Mouse (Mus musculus) midbrain, embryonic 15.5 days (tissue): ENCODE data around the gene Hmx1. TPM values are rescaled to one million over a fixed set of nuclear protein-coding genes. Genes with fewer than 3 reads are reported as not detected.

Source experiments
- ATAC-seq: fragments of 200-750 bp; cut with Nextera tagmentation; replicated peaks from 2 replicates; pipeline ENCODE4 v1.8.0; 2017; ENCODE audit warnings: moderate TSS enrichment
- H3K27ac ChIP-seq: fragments of 300-500 bp; sonication (generic); 2 replicates; pipeline ENCODE4 v1.5.1; 2015; ENCODE audit warnings: mild to moderate bottlenecking, inconsistent platforms
- H3K27me3 ChIP-seq: fragments of 300-500 bp; sonication (generic); replicated peaks from 2 replicates; pipeline ENCODE4 v1.6.1; 2015; ENCODE audit warnings: inconsistent platforms
- H3K36me3 ChIP-seq: fragments of 300-500 bp; sonication (generic); replicated peaks from 2 replicates; pipeline ENCODE4 v1.6.1; 2015; ENCODE audit warnings: inconsistent platforms
- H3K4me1 ChIP-seq: fragments of 300-500 bp; sonication (generic); 2 replicates; pipeline ENCODE4 v1.6.1; 2015; ENCODE audit warnings: inconsistent platforms
- H3K4me2 ChIP-seq: fragments of 300-500 bp; sonication (generic); 2 replicates; pipeline ENCODE4 v1.6.1; 2015; ENCODE audit warnings: inconsistent platforms, mild to moderate bottlenecking, moderate library complexity
- H3K4me3 ChIP-seq: fragments of 300-500 bp; sonication (generic); 2 replicates; pipeline ENCODE4 v1.5.1; 2015; ENCODE audit warnings: mild to moderate bottlenecking, inconsistent platforms
- H3K9ac ChIP-seq: fragments of 300-500 bp; sonication (generic); 2 replicates; pipeline ENCODE4 v1.6.1; 2015; ENCODE audit warnings: mild to moderate bottlenecking, inconsistent platforms
- H3K9me3 ChIP-seq: fragments of 300-500 bp; sonication (generic); 2 replicates; pipeline ENCODE4 v1.6.1; 2016; ENCODE audit warnings: inconsistent platforms
- WGBS: fragments of 180-500 bp; shearing (Covaris S2); methylation state at CpG from one replicate; pipeline ENCODE4 v1.1.7; 2015; ENCODE audit warnings: mixed read lengths; 5-methylcytosine and 5-hydroxymethylcytosine counted together
- polyA plus RNA-seq: library from polyadenylated mRNA; unstranded; fragments of >200 nt; fragmentation: Nextera tagmentation; extraction: Ambion mirVana; gene quantifications from 2 replicates; pipeline ENCODE4 v1.2.1, GENCODE M21; 2015

The Hmx1 gene
- not detected in 2 replicates for polyA plus RNA-seq

DNA sequence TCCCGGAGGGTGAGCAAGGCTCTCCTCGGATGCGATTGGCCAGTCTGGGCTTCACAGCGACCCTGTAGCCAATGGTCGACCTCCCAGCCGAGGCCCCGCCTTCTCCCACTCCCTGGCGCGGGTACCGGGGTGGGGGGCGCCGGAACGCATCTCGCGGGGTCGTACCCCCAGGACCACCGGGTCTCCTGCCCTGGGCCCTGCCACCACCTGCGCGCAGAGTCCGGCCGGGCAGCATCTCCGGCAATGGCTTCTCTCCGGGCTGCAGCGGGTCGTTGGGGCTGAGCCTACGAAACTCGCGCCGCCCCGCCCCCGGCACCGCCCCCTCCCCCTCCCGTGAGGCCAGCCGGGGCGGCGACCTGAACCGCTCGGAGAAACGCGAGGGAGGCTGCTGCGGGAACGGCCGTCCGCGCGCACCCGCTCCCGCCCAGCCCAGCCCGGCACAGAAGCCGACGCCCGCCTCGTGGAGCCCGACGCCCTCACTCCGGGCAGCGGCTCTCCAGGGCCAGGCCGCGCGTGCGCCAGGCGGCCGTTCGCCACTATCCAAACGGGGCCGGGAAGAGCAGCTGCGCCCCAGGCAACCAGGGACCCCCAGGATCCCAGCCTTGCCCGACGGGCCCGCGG is at the start of gene Hmx1:
Gene Hmx1, plus strand, starts transcription at position 618 of the 621 bp plus-strand sequence.
- no peak within 1 kb of the TSS for H3K27ac ChIP-seq
- peak within 1 kb of the TSS; percentile 38 for H3K4me3 ChIP-seq
- no peak within 1 kb of the TSS for H3K9ac ChIP-seq
- peak within 1 kb of the TSS; percentile 48 for H3K4me2 ChIP-seq
- peaks cover 100% of the 10 kb centered on the region for H3K27me3 ChIP-seq
- no peaks in the 10 kb centered on the region for H3K36me3 ChIP-seq
- peak; percentile 82 for ATAC-seq
- under 1% methylated on average over 60 of the region's 71 CpGs for WGBS
- peaks cover 24% of the 10 kb centered on the region for H3K4me1 ChIP-seq
- no peaks in the 10 kb centered on the region for H3K9me3 ChIP-seq

DNA sequence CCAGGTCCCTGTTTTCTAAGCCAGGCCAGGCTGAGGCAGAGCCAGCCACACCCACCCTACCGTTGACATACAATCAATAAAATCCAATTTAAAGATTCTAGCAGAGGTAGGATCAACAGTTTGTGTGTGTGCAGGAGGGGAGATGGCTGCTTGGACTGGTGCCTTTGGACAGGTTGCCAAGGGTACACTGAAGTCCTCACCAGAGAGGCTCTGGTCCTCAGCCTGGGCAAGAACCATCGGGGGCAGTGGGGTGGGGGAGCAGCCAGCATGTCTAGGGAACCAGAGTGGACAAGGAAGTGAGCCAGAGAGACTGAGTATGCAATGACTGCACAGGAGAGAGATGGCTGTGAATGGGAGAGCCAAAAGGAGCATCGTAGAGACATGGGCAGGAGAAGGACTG is 43.8 kb upstream of the Hmx1 start:
- no peak for ATAC-seq
- Histone ChIP-seq H3K27ac (no peak overlapping the region), H3K36me3 (no peaks in the 10 kb centered on the region), H3K27me3 (0 out of 2 replicates have a peak, but pooled peaks cover 3% of the 10 kb centered on the region), H3K9me3 (no peaks in the 10 kb centered on the region), H3K4me2 (no peak overlapping the region), H3K9ac (no peak overlapping the region), H3K4me3 (no peak overlapping the region), H3K4me1 (no peaks in the 10 kb centered on the region)
- 84% methylated on average over 3 of the region's 3 CpGs for WGBS

- Histone ChIP-seq H3K4me1 (no peaks in the 10 kb centered on the region), H3K9me3 (no peaks in the 10 kb centered on the region), H3K9ac (no peak overlapping the region), H3K4me2 (no peak overlapping the region), H3K27ac (no peak overlapping the region), H3K4me3 (no peak overlapping the region), H3K27me3 (0 out of 2 replicates have a peak, but pooled peaks cover 3% of the 10 kb centered on the region), H3K36me3 (no peaks in the 10 kb centered on the region)
- 0 out of 2 replicates have a peak, but pooled peaks have one; percentile 52 for ATAC-seq
- WGBS = 27% methylated on average over 3 of the region's 3 CpGs
Observed at GRCm38 (mm10) chr5:35348794-35349193, 40.1 kb upstream of the Hmx1 start.

GRCm38 (mm10) chr5:35357544-35358440 is 31.1 kb upstream of the Hmx1 start:
- Histone ChIP-seq H3K4me2 (no peak overlapping the region), H3K36me3 (no peaks in the 10 kb centered on the region), H3K9me3 (no peaks in the 10 kb centered on the region), H3K27me3 (no peaks in the 10 kb centered on the region), H3K9ac (no peak overlapping the region), H3K27ac (no peak overlapping the region), H3K4me1 (no peaks in the 10 kb centered on the region), H3K4me3 (no peak overlapping the region)
- ATAC-seq = no peak
- WGBS = 57% methylated on average over 9 of the region's 9 CpGs

- Histone ChIP-seq H3K9ac (no peak overlapping the region), H3K27ac (no peak overlapping the region), H3K4me3 (no peak overlapping the region), H3K9me3 (no peaks in the 10 kb centered on the region), H3K4me1 (no peaks in the 10 kb centered on the region), H3K36me3 (no peaks in the 10 kb centered on the region), H3K27me3 (peaks cover 7% of the 10 kb centered on the region; the same call in 1 of the 2 replicates), H3K4me2 (no peak overlapping the region)
- WGBS = 44% methylated on average over 8 of the region's 8 CpGs
- peak; percentile 73 for ATAC-seq
Observed at GRCm38 (mm10) chr5:35361570-35362284, 27.2 kb upstream of the Hmx1 start.

- no peaks in the 10 kb centered on the region for H3K36me3 ChIP-seq
- H3K27ac ChIP-seq = no peak overlapping the region
- no peak overlapping the region for H3K4me2 ChIP-seq
- H3K4me1 ChIP-seq = no peaks in the 10 kb centered on the region
- ATAC-seq = no peak
- no peaks in the 10 kb centered on the region for H3K9me3 ChIP-seq
- no peak overlapping the region for H3K9ac ChIP-seq
- 72% methylated on average over 20 of the region's 20 CpGs for WGBS
- peaks cover 7% of the 10 kb centered on the region; the same call in 1 of the 2 replicates for H3K27me3 ChIP-seq
- H3K4me3 ChIP-seq = no peak overlapping the region
Observed at GRCm38 (mm10) chr5:35366241-35367032, 22.5 kb upstream of the Hmx1 start.

- no peaks in the 10 kb centered on the region for H3K4me1 ChIP-seq
- peaks cover 7% of the 10 kb centered on the region; the same call in 1 of the 2 replicates for H3K27me3 ChIP-seq
- H3K4me3 ChIP-seq = no peak overlapping the region
- H3K27ac ChIP-seq = no peak overlapping the region
- WGBS = 73% methylated on average over 6 of the region's 6 CpGs
- no peak overlapping the region for H3K4me2 ChIP-seq
- ATAC-seq = no peak
- H3K9me3 ChIP-seq = no peaks in the 10 kb centered on the region
- no peaks in the 10 kb centered on the region for H3K36me3 ChIP-seq
- H3K9ac ChIP-seq = no peak overlapping the region
Observed at GRCm38 (mm10) chr5:35368916-35369315, 20.0 kb upstream of the Hmx1 start.

GRCm38 (mm10) chr5:35379066-35379465 is 9.8 kb upstream of the Hmx1 start:
- Histone ChIP-seq H3K9me3 (no peaks in the 10 kb centered on the region), H3K4me3 (no peak overlapping the region), H3K27me3 (peaks cover 76% of the 10 kb centered on the region), H3K36me3 (no peaks in the 10 kb centered on the region), H3K4me2 (no peak overlapping the region), H3K9ac (no peak overlapping the region), H3K4me1 (no peaks in the 10 kb centered on the region), H3K27ac (no peak overlapping the region)
- ATAC-seq = no peak
- WGBS = 44% methylated on average over 2 of the region's 2 CpGs

- no peaks in the 10 kb centered on the region for H3K36me3 ChIP-seq
Observed at GRCm38 (mm10) chr5:35379815-35380214, 9.1 kb upstream of the Hmx1 start.

DNA sequence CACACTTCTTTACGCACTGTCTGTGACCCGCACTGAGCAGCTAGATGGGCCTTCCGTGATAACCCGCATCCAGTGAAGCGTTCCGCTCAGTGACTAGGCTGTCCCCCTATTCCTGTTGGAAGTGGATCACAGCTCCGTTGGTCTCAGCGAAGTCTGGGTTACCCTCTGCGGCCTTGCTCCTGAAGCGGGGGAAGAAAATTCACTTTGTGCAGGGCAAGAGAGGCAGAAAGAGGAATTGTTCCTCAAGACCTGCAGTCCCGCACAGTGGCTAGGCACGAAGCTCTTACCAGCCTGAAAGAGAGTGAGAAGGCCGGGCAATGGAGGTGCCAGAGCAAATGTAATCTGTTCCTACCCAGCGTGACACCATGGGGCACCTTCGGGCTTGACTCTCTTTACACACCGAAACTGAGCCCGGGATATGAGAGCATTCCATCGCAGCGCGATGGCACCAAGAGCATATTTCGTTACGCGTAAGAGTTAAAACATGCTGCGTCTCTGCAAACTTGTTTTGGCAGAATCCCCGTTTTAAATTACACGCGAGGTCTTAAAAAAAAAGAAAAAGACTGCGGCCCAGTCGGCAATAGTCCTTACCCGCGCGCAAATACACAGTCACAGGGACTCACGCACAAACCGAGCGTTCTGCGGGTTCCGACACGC is 946 bp upstream of the Hmx1 start:
- Histone ChIP-seq H3K4me3 (peak overlapping the region; percentile 38), H3K4me1 (peaks cover 24% of the 10 kb centered on the region), H3K9me3 (no peaks in the 10 kb centered on the region), H3K27me3 (peaks cover 100% of the 10 kb centered on the region), H3K36me3 (no peaks in the 10 kb centered on the region), H3K9ac (no peak overlapping the region), H3K4me2 (peak overlapping the region; percentile 48), H3K27ac (no peak overlapping the region)
- 1% methylated on average over 38 of the region's 38 CpGs for WGBS
- ATAC-seq = no peak

More at GRCm38 (mm10) chr5:35379815-35380214, 9.1 kb upstream of the Hmx1 start:
- Histone ChIP-seq H3K27ac (no peak overlapping the region), H3K4me2 (no peak overlapping the region), H3K9ac (no peak overlapping the region), H3K4me1 (no peaks in the 10 kb centered on the region), H3K4me3 (no peak overlapping the region), H3K9me3 (no peaks in the 10 kb centered on the region), H3K27me3 (peaks cover 83% of the 10 kb centered on the region)
- ATAC-seq = no peak
- WGBS = 3% methylated on average over 4 of the region's 4 CpGs

DNA sequence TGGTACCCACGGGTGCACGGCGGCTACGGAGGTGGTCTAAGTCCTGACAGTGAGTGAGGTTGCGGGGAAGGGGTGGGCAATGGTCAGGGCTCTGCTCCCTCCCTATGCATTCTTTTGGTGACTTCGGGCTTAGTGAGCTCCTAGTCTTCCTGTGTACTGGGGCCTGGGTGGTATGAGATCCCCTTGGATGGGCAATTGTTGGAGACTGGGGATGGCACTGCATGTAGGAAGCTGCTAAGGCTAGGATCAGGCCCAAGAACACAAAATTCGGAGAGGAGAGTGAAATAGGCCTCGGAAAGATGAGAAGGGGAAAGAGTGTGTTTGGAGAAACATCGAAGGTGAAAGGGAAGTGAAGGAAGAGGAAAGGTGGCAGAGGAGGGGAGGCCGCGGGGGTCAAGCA is 533 bp downstream of the Hmx1 start:
- Histone ChIP-seq H3K4me2 (peak overlapping the region; percentile 48; the same call in 1 of the 2 replicates), H3K36me3 (no peaks in the 10 kb centered on the region), H3K4me3 (peak overlapping the region; percentile 38), H3K27me3 (peaks cover 100% of the 10 kb centered on the region), H3K4me1 (peaks cover 24% of the 10 kb centered on the region), H3K9me3 (no peaks in the 10 kb centered on the region), H3K9ac (no peak overlapping the region), H3K27ac (no peak overlapping the region)
- ATAC-seq = no peak
- WGBS = 2% methylated on average over 11 of the region's 11 CpGs
